Mouse (Mus musculus) forelimb bud, embryonic 11.5 days (tissue): ENCODE data around the gene R3hdm2.

Experiments used
- DNase-seq: peaks from one replicate; pipeline ENCODE4 v3.0.0-alpha.2; 2012; ENCODE audit warnings: low read depth, low spot score

Gene R3hdm2

DNA sequence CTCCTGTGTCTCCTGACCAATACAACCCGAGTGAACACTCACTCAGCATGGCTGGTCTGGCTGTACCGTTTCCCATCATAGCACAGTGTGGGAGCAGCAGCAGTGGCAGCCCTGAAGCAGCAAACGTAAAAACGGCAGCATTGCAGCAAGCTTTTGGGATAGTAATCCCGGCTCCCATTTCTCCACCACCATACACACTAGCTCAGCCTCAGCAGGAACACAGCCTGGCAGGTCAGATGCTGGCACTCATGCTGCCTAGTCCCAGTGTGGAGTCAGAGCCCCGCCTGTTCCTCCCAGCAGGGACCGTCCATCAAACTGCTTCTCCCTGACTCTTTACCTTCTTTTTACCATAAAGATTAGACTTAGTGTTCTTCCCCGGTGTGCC is 111.0 kb downstream of the R3hdm2 start:
- no peak for DNase-seq

DNA sequence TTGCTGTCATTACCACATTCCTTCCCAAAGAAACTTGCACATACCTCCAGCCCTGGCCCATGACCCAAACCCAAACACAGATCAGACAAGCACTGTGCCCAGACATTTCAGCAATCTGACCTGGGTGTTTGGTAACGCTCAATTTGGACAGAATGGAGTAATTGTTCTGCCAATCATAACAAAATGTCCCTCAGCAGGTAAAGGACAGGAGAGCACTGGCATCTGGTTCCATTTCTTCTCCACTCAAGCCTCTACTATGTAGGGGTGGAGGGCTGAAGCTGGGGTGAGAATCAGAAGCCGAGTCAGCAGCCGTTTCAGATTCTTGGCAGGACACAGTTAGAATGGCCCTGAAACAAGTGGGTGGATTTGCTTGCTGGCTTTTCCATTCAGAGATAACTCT is 112.0 kb downstream of the R3hdm2 start:
- no peak for DNase-seq

DNA sequence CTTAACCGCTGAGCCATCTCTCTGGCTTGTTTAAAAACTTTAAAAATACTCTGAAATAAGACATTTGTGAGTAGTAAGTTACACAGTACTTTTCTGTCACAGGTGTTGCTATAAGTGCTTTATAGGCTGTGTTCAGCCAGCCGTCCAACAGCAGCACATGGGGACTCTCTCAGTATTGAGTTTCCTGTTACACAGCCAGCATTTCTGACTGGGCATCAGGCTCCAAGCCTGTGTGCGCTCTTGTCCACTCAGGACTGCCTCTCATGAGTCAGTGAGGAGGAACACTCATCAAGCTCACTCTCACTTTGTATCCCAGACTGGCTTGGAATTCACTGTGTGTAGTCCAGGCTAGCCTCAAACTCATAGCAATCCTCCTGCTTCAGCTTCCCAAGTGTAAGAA is 116.0 kb downstream of the R3hdm2 start:
- DNase-seq, result no peak

DNA sequence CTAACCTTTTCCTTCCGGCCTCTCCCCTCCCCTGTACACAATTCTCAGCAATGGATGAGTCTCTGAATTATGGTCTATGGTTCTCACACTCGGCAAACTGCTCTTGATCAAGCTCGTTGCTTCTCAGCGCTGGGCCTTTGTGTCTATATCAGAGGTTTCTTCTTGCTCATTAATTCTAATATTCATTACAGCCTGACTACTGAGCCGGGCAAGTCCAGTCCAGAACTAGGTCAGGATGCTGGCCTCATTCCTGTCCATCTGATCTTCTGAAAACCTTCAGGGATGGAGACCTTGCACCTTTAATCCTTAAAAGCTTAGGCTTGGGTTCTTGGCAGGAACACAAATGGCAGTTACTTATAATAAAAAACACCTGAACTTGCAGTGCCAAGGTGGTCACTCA is 119.4 kb downstream of the R3hdm2 start:
- DNase-seq, result no peak

DNA sequence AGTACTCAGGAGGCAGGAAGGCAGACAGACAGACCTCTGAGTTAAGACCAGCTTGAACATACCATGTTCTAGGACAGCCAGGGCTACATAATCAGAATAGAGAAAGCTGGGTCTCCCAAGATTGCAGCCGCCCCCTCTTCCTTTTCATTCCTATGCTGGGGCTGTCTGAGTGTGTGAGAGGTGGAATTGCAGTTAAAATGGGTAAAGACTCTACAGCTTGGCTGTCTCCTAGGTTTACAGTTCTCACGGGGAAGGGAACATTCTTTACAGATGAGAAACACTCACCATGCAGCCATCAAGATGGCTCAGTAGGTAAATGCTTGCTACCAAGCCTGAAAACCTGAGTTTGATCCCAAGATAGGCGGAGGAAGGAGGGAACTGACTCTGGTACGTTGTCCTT is 119.9 kb downstream of the R3hdm2 start:
- no peak for DNase-seq

DNA sequence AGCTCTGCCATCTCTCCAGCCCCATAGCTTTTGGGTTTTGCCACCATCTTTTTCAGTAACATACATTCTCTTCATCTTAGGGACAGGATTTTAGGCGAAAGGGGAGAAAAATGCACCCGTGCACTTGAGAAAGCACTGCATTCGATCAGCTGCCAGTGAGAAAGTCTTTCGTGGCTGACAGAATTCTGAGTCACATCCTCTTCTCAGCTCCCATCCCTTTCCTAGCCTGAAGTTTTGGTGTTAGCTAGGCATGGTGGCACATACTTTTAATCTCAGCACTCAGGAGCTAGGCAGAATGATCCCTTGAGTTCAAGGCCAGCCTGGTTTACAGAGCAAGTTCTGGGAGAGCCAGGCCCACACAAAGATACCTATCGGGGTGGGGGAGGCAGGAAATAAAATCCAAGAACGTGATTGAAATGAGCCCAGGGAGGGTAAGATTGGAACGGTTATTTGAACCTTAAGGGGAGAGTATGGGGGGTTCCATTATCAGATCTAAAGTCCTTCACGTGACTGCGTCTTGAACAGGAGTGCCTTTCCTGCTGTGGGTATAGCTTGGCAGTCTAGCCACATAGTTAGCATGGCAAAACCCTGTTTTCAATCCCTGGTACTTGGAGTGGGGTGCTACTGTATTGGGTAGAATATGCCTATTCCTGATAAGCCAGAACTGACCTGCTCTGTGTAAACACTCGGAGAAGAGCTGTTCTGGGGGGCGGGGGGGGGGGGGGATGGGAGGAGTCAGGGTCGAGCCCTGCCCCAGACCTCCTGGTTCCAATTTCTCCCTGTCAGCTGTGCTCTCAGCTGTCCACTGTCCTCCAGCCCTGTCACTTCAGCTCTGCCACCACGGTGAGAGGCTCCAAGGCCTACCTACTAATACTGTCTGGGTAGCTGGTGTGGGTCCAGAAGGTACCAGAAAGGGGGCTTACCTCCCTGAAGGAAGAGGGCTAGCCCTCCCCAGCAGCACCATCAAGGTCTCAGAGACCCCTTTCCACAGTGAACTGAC is 121.1 kb downstream of the R3hdm2 start, which contains the start of gene Stac3:
Stac3 (plus strand) TSS at position 793 of the 1,000 bp plus-strand sequence.
- no peak for DNase-seq

DNA sequence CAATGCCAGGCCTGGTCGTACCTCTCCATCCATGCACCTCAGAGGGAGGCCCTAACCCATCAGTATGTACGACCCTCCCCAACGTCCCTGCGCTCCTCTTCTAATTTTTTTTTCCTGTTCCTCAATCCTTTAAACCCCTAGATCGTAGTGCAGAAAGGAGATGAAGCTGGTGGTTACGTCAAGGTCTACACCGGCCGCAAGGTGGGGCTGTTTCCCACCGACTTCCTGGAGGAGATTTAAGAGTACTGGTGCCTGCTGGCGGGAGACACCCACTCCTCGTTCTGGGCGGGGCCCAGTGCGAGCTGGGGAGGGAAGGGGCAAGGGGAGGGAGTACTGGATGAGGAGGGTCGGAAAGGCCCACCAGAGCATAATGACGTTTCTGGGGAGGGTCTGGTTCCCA is 128.1 kb downstream of the R3hdm2 start:
- peak; percentile 74 for DNase-seq

DNA sequence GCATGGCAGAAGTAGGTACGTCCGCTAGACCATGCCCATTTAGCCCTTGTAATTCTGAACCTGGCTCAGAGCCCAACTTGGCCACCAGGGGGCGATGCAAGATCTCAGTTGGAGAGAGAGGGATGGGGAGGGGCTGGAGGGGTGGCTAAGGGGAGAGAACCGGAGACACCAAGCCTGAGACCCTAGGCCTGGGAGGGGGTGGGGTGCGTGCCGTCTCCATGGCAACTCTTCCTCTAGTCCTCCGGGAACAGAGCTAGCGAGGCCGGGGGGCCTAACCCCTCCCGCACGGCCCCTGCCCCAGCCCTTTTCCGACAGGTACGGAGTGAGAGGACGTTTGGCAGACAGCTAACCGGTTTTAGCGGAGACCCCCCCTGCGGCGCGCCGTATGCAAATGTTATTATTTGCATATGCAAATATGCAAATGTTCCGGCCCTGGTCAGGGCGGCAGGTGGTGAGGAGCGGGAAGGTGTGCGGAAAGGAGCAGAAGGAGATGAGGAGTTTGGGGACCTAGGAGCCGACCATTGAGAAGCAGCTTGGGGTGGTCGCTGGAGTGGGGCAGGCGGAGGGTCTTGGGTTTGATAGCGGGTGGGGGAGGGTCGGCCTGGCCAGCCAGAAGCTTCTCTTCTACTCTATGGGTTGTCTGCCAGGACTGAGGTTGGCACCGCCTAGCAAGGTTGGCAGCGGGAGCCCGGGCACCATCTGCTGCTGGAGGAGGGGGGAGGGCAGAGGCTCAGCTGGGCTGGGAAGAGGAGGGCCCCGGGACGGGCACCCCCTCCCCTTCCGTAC is 129.1 kb downstream of the R3hdm2 start:
- DNase-seq, result peak; percentile 95

DNA sequence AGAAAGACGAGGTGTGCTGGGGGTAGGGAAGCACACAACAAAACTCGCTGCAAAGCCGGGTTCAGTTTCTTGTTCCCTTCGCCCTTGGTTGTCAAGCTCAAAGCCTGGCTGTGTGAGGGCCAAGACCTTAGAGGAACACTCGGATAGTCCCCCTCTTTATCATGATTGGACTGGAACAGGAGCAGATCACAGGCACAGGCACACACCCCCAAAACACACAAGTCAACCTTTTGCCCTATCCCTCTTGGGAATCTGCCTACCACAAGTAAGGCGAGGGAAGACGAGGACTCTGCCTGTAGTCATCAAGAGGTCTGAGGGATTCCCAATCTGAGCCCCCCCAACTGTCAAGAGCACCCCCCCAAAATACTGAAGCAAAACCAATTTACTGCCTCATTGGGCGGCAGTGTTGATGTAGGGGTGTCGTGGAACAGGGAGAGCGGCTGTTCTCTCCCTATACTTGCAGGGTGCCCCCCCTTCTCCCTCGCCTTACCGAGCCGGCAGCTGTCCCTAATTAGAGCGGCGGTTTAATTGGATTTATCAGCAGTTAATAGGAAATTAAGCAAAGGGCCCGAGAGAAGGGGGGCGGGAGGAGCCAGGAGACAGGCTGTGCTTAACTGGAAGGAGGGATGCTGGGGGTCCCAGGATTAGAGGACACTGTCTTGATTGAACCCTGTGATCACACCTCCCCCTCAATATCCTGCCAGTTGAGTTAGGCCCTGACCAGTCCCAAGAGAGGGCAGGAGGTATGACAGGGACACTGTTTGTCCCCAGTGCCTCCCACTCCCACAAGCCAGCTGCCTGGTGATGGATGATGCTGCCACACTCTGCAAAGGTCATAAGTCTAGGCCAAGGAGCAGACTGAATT is 129.9 kb downstream of the R3hdm2 start:
- DNase-seq, result no peak

DNA sequence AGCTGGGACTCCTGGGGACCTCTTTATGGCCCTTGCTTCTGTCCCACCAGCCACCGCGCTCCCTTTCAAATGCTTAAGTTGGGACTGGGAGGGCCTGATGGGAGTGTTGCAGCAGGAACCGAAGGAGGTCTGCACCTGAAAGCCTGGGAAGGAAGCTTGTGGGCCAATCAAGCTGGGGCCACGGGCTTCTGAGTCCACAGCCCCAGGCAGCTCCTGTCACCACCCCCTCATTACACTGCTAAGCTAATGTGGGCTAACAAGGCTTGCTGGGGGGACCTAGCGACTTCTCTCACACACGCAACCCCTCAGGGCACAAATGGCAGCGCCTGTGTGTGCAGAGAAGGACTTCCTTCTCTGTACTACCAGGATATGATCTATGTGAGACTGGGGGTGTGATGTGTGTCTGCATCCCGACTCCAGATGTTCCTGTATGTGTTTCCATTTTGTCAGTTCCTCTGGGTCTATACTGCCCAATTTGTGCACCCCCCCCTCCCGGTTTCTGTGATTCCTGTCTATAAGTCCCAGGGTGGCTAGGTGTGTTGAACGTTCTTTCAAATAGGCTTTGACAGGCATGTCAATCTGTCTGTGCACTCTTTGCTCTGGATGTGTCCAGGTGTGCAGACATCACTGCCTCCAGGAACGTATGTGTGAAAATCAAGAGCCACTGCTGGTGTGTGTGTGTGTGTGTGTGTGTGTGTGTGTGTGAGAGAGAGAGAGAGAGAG is 130.9 kb downstream of the R3hdm2 start:
- DNase-seq, result peak; percentile 74

DNA sequence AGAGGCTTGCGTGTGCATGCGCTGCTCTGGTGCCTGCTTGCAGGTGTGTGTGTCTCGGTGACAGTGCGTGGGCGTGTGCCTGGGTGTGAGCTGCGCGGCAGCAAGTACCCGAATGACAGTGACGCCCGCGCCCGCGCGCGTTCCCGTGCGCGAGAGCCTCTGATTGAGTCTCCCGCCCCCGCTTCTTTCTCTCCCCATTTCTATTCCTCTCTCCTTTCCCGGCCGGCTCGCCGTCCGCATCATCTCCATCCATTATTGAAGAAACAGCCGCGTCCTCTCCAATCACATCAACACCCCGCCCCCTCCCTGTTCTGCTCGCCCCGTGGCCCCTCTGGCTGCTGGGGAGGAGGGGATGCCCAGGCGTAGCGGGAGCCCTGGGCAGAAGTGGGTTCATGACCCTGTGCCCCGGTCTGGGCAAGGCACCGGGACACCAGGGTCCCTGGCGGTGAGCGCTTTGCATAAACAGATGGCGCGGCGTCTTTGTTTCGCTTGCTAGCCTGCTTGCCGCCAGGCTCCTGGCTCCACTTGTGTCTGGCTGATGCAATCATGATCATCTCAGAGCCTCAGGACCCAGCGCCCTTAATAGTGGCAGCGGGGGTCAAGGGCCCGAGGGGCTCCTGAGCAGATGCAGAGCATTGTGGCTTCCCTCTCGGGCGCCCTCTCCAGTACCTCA is 131.6 kb downstream of the R3hdm2 start:
- no peak for DNase-seq

DNA sequence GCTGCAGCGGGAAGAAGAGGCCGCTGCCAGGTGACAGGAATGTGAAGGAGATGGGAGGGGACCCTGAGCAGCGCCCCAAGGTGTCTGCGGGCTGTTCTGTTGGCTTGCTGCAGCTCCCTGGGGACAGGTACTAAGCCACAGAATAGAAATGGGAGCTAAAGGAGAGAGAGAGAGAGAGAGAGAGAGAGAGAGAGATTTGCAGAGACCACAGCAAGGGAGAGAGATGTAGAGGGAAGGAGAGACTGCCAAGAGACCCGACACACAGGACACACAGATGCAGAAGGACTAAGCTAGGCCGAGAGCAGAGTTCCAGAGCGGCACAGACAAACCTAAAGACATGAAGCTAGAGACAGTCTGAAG is 132.2 kb downstream of the R3hdm2 start:
- DNase-seq, result no peak

DNA sequence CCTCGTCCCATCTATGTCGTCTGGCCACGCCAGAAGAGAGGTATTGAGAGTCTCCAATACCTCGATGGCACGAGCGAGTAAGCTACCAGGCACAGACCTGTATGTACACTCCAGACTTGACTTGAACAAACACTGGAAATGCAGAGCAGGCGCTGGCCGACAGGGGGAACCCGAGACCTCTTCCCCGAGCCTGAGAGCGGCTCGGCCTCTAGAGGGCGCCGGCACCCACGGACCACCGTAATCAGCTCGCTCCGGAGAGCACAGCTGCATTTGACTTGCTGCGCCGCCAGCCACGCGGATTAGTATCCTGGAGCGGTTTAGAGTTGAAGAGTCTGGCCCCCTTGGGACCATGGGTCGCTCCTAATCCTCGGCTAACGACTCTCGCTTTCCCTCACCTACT is 132.7 kb downstream of the R3hdm2 start:
- peak; percentile 94 for DNase-seq

DNA sequence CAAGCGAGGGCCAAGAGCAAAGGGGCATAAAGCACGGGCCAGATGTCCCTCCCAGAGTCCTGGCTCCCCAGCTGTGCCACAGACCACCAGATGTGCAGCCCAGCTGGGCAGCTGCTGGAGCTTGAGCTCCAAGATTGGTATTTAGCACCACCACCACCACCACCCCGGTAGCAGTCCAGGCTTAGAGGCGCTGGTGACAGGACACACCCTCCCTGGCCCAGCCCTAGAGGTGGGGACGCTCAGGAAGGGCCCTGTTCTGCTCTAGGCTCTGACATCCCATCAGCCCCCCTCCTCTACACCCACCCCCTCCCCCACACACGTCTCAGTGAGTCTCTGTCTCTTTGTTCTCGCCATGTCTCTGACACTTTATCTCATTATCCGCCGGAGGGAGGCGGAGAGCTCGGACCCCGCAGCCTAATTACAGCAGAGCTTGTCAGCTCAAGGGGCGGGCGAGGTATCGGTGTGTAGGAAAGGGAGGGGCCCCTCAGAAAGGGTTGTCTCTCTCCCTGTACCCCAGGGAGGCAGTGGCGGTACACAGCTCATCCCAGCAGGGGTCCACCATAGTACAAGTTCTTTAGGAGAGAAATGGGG is 133.5 kb downstream of the R3hdm2 start:
- peak; percentile 61 for DNase-seq

DNA sequence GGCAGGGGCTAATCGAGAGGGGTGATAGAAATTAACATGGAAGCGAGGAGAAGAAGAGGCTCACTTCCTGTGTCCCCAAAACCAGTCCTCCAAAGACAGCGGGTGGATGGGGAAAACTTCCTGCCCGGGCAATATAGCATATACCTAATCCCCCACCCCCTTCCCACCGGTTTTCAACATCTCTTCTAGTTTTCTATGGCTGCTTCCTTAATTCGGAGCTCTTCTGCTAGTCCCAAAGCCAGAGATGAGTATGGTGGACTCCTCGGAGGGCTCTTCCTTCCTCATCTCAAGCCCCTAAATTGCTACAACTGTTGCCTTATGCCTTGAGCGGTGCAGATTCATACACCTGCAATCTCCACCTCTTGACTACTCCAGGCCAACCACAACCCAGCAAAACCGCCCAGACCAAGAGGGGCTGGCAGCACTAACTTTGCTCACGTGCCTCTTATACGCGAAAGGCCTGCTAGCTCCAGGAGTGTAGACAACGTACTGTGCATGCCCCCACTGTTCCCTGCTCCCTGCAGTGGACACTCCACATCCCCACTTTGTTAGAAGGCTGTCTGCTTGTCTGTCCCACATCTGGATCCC is 134.1 kb downstream of the R3hdm2 start:
- no peak for DNase-seq

DNA sequence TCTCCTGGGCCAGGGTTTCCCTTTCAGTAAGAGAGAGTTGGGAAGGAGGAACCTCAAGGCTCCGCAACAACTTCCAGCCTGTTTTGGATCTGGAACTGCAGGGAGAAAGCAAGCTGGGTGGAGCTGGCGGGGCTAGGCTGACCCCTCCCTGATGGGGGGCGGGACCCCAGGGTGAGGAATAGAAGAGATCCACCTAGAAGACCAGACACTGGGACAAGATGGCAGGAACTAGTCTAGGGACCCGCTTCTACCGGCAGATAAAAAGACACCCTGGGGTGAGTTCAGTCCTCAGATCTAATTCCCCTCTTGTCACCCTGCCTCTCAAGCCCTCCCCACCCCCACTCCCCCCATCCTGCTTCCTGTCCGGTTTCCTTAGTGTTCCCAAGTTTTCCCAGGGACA is 134.6 kb downstream of the R3hdm2 start, which contains the start of gene Ndufa4l2:
Ndufa4l2 (plus strand) TSS at position 204 of the 400 bp plus-strand sequence.
- no peak for DNase-seq

DNA sequence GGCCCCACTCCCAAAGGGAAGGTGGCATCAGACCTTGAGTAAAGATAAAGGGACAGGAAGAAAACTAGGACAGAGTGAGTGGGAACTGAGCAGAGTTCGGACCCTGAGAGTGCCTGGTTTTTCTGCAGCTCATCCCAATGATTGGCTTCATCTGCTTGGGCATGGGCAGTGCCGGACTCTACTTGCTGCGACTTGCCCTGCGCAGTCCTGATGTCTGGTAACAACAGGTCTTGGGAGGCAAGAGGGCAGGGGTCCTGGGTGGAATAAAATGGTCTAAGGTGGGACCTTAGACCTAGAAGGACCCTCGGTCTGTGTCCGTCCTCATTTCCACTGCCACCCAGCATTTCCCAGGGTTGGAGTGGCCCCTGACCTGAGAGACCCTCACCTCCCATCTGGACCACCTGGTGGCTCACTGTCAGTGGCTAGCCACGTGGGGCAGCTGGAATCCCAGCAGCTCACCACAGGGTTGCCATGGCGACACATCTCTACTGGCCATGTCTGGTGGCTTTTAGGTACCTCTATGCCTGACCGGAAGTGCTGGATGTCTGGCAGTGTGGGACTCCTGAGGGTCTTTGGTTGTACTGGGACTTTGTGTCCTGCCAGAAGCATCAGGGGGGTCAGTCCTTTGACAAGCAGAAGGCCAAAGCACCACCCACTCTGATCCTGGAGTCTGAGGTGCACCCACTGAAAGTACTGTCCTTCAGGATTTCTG is 135.3 kb downstream of the R3hdm2 start:
- no peak for DNase-seq

DNA sequence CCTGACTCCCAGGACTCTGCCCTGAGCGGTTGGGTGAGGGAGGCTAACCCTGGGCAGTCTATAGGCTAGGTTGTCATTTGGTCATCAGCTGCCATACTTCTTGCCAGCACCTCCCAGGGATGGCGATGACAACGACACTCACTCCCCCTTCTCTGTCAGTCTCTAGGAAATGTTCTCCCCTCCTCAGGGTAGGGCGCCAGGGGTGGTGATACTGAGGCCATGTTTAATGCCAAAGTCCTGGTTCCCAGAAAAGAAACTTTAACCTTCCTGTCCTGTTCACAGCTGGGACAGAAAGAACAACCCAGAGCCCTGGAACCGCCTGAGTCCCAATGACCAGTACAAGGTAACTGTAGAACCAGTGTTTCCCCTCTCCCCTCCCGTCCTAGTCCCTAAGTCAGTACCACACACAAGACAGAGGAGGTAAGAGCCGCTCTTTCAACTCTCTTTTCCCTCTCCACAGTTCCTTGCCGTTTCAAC is 135.9 kb downstream of the R3hdm2 start:
- no peak for DNase-seq
